Mouse (Mus musculus) sigmoid colon, adult 10 weeks (tissue): Measurements from ENCODE around the gene Tenm4. TPM values are rescaled to one million over a fixed set of nuclear protein-coding genes. Genes with fewer than 3 reads are reported as not detected.

ENCODE experiments used
- polyA plus RNA-seq: library from polyadenylated mRNA; stranded (reverse); fragments of 350-450 nt; fragmentation: Illumina TruSeq; extraction: RNeasy Lipid Tissue Mini Kit (QIAGEN cat#74804); gene quantifications from one replicate; pipeline ENCODE4 v1.2.3, GENCODE M21; 2014; ENCODE audit warnings: low read depth, low replicate concordance

Gene Tenm4
- polyA plus RNA-seq, result 2.0 TPM

DNA sequence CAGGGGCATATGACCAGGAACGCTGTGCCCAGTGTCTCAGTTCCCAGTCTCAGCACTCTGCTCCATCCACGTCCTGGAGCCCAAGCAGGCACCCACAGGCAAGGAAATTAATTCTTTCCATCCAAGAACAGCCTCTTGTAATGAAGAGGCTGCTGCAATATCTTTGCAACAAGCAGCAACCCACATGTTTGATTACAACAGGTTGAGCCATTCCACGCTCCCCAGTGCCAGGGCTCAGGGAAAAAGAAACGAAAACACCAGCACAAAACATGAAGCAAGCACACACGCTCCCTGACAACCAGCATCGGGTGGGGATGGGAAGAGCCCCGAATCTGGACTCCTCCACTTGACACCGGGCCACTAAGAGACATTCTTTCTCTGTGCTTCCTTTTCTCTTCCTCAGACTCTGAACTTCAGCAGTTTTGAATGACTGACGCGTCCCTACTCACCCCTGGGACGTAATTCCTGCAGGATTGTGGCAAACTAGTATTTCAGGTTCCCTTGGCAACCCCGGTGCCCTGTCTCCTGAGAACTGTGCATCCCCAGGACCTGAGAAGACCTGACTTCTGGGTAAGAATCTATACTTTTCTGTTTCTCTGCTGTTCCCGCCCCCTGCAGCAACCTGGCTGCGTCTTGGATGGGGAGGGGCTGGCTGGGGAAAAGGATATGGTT lies at the start of gene Tenm4:
Gene Tenm4, plus strand, starts transcription at position 323 of the 672 bp plus-strand sequence.

GRCm38 (mm10) chr7:96951281-96952051 lies 780.4 kb downstream of the Tenm4 start, which contains the start of gene Nars2:
Nars2 (plus strand) TSS chr7:96951505.

